8 mouse cellular contexts compared by ENCODE assay signal in genomic region chr5:64230061-64230466, GRCm38 (mm10).
DNase-seq lines count a peak whose midpoint lies in the region; ATAC-seq lines count a peak whose summit lies in the region.

No protein-coding gene starts in this region.

- H3K4me3 ChIP-seq in embryonic facial prominence, embryonic 11.5 days (ENCODE audit: low read depth, low read length): peak overlapping the region; percentile 74
- H3K4me3 ChIP-seq in limb, embryonic 12.5 days (replicated peaks): peak overlapping the region; percentile 70
- peak overlapping the region; percentile 68 for H3K4me3 ChIP-seq in midbrain, embryonic 14.5 days (replicated peaks; ENCODE audit: low read depth, low read length)

- WGBS in embryonic facial prominence, embryonic 11.5 days: under 1% methylated on average over 28 of the region's 48 CpGs
- WGBS in limb, embryonic 12.5 days: under 1% methylated on average over 42 of the region's 48 CpGs
- WGBS in midbrain, embryonic 14.5 days: 2% methylated on average over 31 of the region's 48 CpGs

- no peaks in the 10 kb centered on the region for H3K4me1 ChIP-seq in embryonic facial prominence, embryonic 11.5 days (ENCODE audit: control insufficient read depth, insufficient read depth, low read length)
- peaks cover 28% of the 10 kb centered on the region for H3K4me1 ChIP-seq in limb, embryonic 12.5 days (replicated peaks)
- peaks cover 7% of the 10 kb centered on the region; the same call in 1 of the 2 replicates for H3K4me1 ChIP-seq in midbrain, embryonic 14.5 days (ENCODE audit: control insufficient read depth, insufficient read depth, low read length)

- H3K4me2 ChIP-seq in embryonic facial prominence, embryonic 11.5 days (ENCODE audit: low read depth, low read length): peak overlapping the region; percentile 79
- peak overlapping the region; percentile 69 for H3K4me2 ChIP-seq in limb, embryonic 12.5 days
- H3K4me2 ChIP-seq in midbrain, embryonic 14.5 days (ENCODE audit: low read length): peak overlapping the region; percentile 97

- peak; percentile 96 for ATAC-seq in embryonic facial prominence, embryonic 11.5 days (replicated peaks; ENCODE audit: insufficient number of reproducible peaks, low FRiP score, low TSS enrichment, low read depth)
- peak; percentile 95 for ATAC-seq in limb, embryonic 12.5 days (ENCODE audit: insufficient number of reproducible peaks, insufficient read depth, low FRiP score, low TSS enrichment, low read depth)
- ATAC-seq in midbrain, embryonic 14.5 days (ENCODE audit: low FRiP score, low TSS enrichment): peak; percentile 92

- no peaks in the 10 kb centered on the region for H3K36me3 ChIP-seq in embryonic facial prominence, embryonic 11.5 days (replicated peaks; ENCODE audit: control insufficient read depth, insufficient read depth, low read depth, low read length)
- H3K36me3 ChIP-seq in limb, embryonic 12.5 days: no peaks in the 10 kb centered on the region
- no peaks in the 10 kb centered on the region for H3K36me3 ChIP-seq in midbrain, embryonic 14.5 days (ENCODE audit: control insufficient read depth, insufficient read depth, low read length)

- no peaks in the 10 kb centered on the region for H3K27me3 ChIP-seq in embryonic facial prominence, embryonic 11.5 days (ENCODE audit: control insufficient read depth, insufficient read depth, low read length)
- no peaks in the 10 kb centered on the region; the same call in 1 of the 2 replicates for H3K27me3 ChIP-seq in limb, embryonic 12.5 days
- H3K27me3 ChIP-seq in midbrain, embryonic 14.5 days (ENCODE audit: control insufficient read depth, insufficient read depth, low read length): no peaks in the 10 kb centered on the region

- peak overlapping the region; percentile 59 for H3K27ac ChIP-seq in embryonic facial prominence, embryonic 11.5 days (replicated peaks; ENCODE audit: low read depth, low read length)
- peak overlapping the region; percentile 87 for H3K27ac ChIP-seq in limb, embryonic 12.5 days
- 0 out of 2 replicates have a peak overlapping the region, but pooled peaks have one; percentile 41 for H3K27ac ChIP-seq in midbrain, embryonic 14.5 days (replicated peaks; ENCODE audit: low read depth, low read length)

- peak; percentile 93 for DNase-seq in 3T3-L1 (ENCODE audit: low read depth, low spot score)
- DNase-seq in adrenal gland, postnatal 25 days: peak; percentile 94
- peak; percentile 96 for DNase-seq in embryonic facial prominence, embryonic 11.5 days (ENCODE audit: low spot score)
- peak; percentile 89 to 94 for DNase-seq in heart, adult 18-20 months
- peak; percentile 92 for DNase-seq in kidney, adult 18-20 months
- DNase-seq in midbrain, embryonic 14.5 days: peak; percentile 92
- DNase-seq in spleen, adult 12 weeks (ENCODE audit: low spot score): peak; percentile 72

- H3K9me3 ChIP-seq in embryonic facial prominence, embryonic 11.5 days (replicated peaks; ENCODE audit: control insufficient read depth, low read length): no peaks in the 10 kb centered on the region
- H3K9me3 ChIP-seq in limb, embryonic 12.5 days: no peaks in the 10 kb centered on the region
- H3K9me3 ChIP-seq in midbrain, embryonic 14.5 days (ENCODE audit: control insufficient read depth, low read length): no peaks in the 10 kb centered on the region

- peak overlapping the region; percentile 79 for H3K9ac ChIP-seq in embryonic facial prominence, embryonic 11.5 days (replicated peaks; ENCODE audit: low read length)
- H3K9ac ChIP-seq in limb, embryonic 12.5 days (replicated peaks): peak overlapping the region; percentile 74
- peak overlapping the region; percentile 72 for H3K9ac ChIP-seq in midbrain, embryonic 14.5 days (replicated peaks; ENCODE audit: low read length)

Comparison
In these comparisons a context has a peak if more than half of its experiments do, and no peak if none do; other contexts are left out.
1. Peak in every context shown above with its lines: DNase-seq, ATAC-seq, H3K4me3 ChIP-seq and H3K27ac ChIP-seq.